Mouse (Mus musculus) CH12.LX (cell line): ENCODE data around the gene Slc38a8. TPM values are rescaled to one million over a fixed set of nuclear protein-coding genes. Genes with fewer than 3 reads are reported as not detected.

ENCODE experiments used
- DNase-seq: peaks from one replicate; pipeline ENCODE4 v3.0.0-alpha.2; 2013; ENCODE audit errors: extremely low read depth
- H3K27ac ChIP-seq: 2 replicates; pipeline ENCODE4 v1.5.1; 2012; ENCODE audit warnings: low read depth, mild to moderate bottlenecking, control low read depth, moderate library complexity; ENCODE audit not compliant: insufficient read depth
- H3K27me3 ChIP-seq: replicated peaks from 2 replicates; pipeline ENCODE3; 2012; ENCODE audit warnings: inconsistent platforms
- H3K36me3 ChIP-seq, 2 experiments: replicated peaks in 1 of 2; 2 replicates each; pipeline versions ENCODE3 to v1.6.1; 2012; ENCODE audit warnings: inconsistent platforms in 1 of 2, low read length in 1 of 2, mild to moderate bottlenecking in 1 of 2, mixed read lengths in 1 of 2, moderate library complexity in 1 of 2; ENCODE audit not compliant: control insufficient read depth in 1 of 2, insufficient read depth in 1 of 2
- H3K4me1 ChIP-seq, 2 experiments: 2 replicates each; pipeline ENCODE4 v1.6.1; 2012; ENCODE audit warnings: inconsistent platforms in 1 of 2, moderate library complexity in 1 of 2; ENCODE audit not compliant: insufficient read depth in 2 of 2, control insufficient read depth in 1 of 2
- H3K4me2 ChIP-seq: 2 replicates; pipeline ENCODE4 v1.6.1; 2012; ENCODE audit warnings: low read depth, mild to moderate bottlenecking, control low read depth; ENCODE audit not compliant: poor library complexity, insufficient read depth, severe bottlenecking
- H3K4me3 ChIP-seq, 3 experiments: fragments of 150-350 bp in 1 of 3; sonication (generic) in 1 of 3; replicated peaks in 1 of 3; 2 replicates each; pipeline versions ENCODE3 to v1.5.1; 2011 to 2012; ENCODE audit warnings: low read depth in 2 of 3, low read length in 2 of 3, mild to moderate bottlenecking in 2 of 3, moderate library complexity in 2 of 3, control low read depth in 1 of 3, improper control_type of control experiment in 1 of 3, inconsistent platforms in 1 of 3, mixed read lengths in 1 of 3; ENCODE audit not compliant: poor library complexity in 1 of 3
- H3K79me2 ChIP-seq: replicated peaks from 2 replicates; pipeline ENCODE4 v1.6.1; 2012; ENCODE audit warnings: mild to moderate bottlenecking, moderate library complexity; ENCODE audit not compliant: control insufficient read depth, poor library complexity, insufficient read depth, severe bottlenecking; ENCODE audit errors: extremely low read depth
- H3K9ac ChIP-seq: 2 replicates; pipeline ENCODE4 v1.6.1; 2012; ENCODE audit warnings: low read depth, mild to moderate bottlenecking, control low read depth, moderate library complexity; ENCODE audit not compliant: insufficient read depth
- H3K9me3 ChIP-seq: replicated peaks from 2 replicates; pipeline ENCODE3; 2012; ENCODE audit warnings: low read length, inconsistent platforms, mixed read lengths
- BHLHE40 ChIP-seq: IDR thresholded peaks from 2 replicates; pipeline ENCODE4 v1.6.1; 2011; ENCODE audit warnings: mild to moderate bottlenecking, low read depth, low read length, improper control_type of control experiment
- CTCF ChIP-seq, 2 experiments: IDR thresholded peaks in 1 of 2; conservative IDR thresholded peaks in 1 of 2; 2 replicates each; pipeline ENCODE4 v1.5.1; 2011 to 2012; ENCODE audit warnings: low read depth in 2 of 2, low read length in 2 of 2, improper control_type of control experiment in 1 of 2, inconsistent platforms in 1 of 2, mild to moderate bottlenecking in 1 of 2, moderate library complexity in 1 of 2
- E2F4 ChIP-seq: IDR thresholded peaks from 2 replicates; pipeline ENCODE4 v1.6.1; 2011; ENCODE audit warnings: low read depth, low read length, improper control_type of control experiment; ENCODE audit not compliant: insufficient replicate concordance
- ELF1 ChIP-seq: IDR thresholded peaks from 2 replicates; pipeline ENCODE4 v1.6.1; 2014; ENCODE audit warnings: low read depth, mild to moderate bottlenecking, inconsistent platforms, low read length, improper control_type of control experiment
- ETS1 ChIP-seq: conservative IDR thresholded peaks from 2 replicates; pipeline ENCODE4 v1.6.1; 2012; ENCODE audit warnings: low read depth, mild to moderate bottlenecking, inconsistent platforms, low read length, improper control_type of control experiment, moderate library complexity
- GABPA ChIP-seq: IDR thresholded peaks from 2 replicates; pipeline ENCODE4 v1.6.1; 2012; ENCODE audit warnings: low read depth, low read length, improper control_type of control experiment, inconsistent platforms; ENCODE audit not compliant: insufficient replicate concordance
- IRF4 ChIP-seq: IDR thresholded peaks from 2 replicates; pipeline ENCODE4 v1.6.1; 2014; ENCODE audit warnings: low read depth, mild to moderate bottlenecking, inconsistent platforms, low read length, improper control_type of control experiment
- JUN ChIP-seq: IDR thresholded peaks from 2 replicates; pipeline ENCODE4 v1.6.1; 2011; ENCODE audit warnings: low read depth, mild to moderate bottlenecking, low read length, improper control_type of control experiment, moderate library complexity; ENCODE audit not compliant: insufficient read depth
- KAT2A ChIP-seq: IDR thresholded peaks from 2 replicates; pipeline ENCODE4 v1.6.1; 2012; ENCODE audit warnings: low read length, improper control_type of control experiment, inconsistent platforms; ENCODE audit not compliant: insufficient replicate concordance
- MAX ChIP-seq: IDR thresholded peaks from 2 replicates; pipeline ENCODE4 v1.6.1; 2011; ENCODE audit warnings: low read length, improper control_type of control experiment
- MAZ ChIP-seq: IDR thresholded peaks from 2 replicates; pipeline ENCODE4 v1.6.1; 2012; ENCODE audit warnings: low read depth, mild to moderate bottlenecking, inconsistent platforms, low read length, improper control_type of control experiment, moderate library complexity
- MXI1 ChIP-seq: IDR thresholded peaks from 2 replicates; pipeline ENCODE4 v1.6.1; 2011; ENCODE audit warnings: mild to moderate bottlenecking, low read depth, low read length, improper control_type of control experiment
- NELFE ChIP-seq: IDR thresholded peaks from 2 replicates; pipeline ENCODE4 v1.6.1; 2011; ENCODE audit warnings: low read depth, low read length, improper control_type of control experiment
- NRF1 ChIP-seq: IDR thresholded peaks from 2 replicates; pipeline ENCODE4 v1.6.1; 2014; ENCODE audit warnings: low read depth, mild to moderate bottlenecking, inconsistent platforms, low read length, improper control_type of control experiment, moderate library complexity
- PAX5 ChIP-seq: IDR thresholded peaks from 2 replicates; pipeline ENCODE4 v1.6.1; 2012; ENCODE audit warnings: low read length, inconsistent platforms, mixed read lengths
- POLR2AphosphoS2 ChIP-seq: IDR thresholded peaks from 2 replicates; pipeline ENCODE4 v1.6.1; 2011; ENCODE audit warnings: low read depth, low read length, improper control_type of control experiment
- RCOR1 ChIP-seq: conservative IDR thresholded peaks from 2 replicates; pipeline ENCODE4 v1.6.1; 2012; ENCODE audit warnings: low read depth, mild to moderate bottlenecking, inconsistent platforms, low read length, improper control_type of control experiment
- SMC3 ChIP-seq: IDR thresholded peaks from 2 replicates; pipeline ENCODE4 v1.6.1; 2011; ENCODE audit warnings: low read depth, low read length, improper control_type of control experiment
- TBP ChIP-seq: conservative IDR thresholded peaks from 2 replicates; pipeline ENCODE4 v1.6.1; 2011; ENCODE audit warnings: low read depth, low read length, improper control_type of control experiment
- USF1 ChIP-seq: IDR thresholded peaks from 2 replicates; pipeline ENCODE4 v1.6.1; 2014; ENCODE audit warnings: low read depth, mild to moderate bottlenecking, inconsistent platforms, low read length, improper control_type of control experiment
- ZKSCAN1 ChIP-seq: IDR thresholded peaks from 2 replicates; pipeline ENCODE4 v1.6.1; 2012; ENCODE audit warnings: low read depth, inconsistent platforms, low read length, improper control_type of control experiment, borderline replicate concordance
- ZNF384 ChIP-seq: IDR thresholded peaks from 2 replicates; pipeline ENCODE4 v1.6.1; 2012; ENCODE audit warnings: low read depth, low read length, improper control_type of control experiment, inconsistent platforms
- dilution Hi-C: fragments of 300-500 bp; cut with MboI; formaldehyde crosslinking; loops from 2 replicates; pipeline ENCODE4 v1.14.3; 2020; ENCODE audit warnings: low sequenced_read_pairs; ENCODE audit not compliant: extremely low pct_unique_long_range_greater_than_20kb, extremely low pct_ligation_motif_present
- in situ Hi-C: fragments of 300-500 bp; cut with MboI; formaldehyde crosslinking; loops from 3 replicates; pipeline ENCODE4 v1.14.3; 2019; ENCODE audit warnings: low sequenced_read_pairs, low pct_ligation_motif_present, low pct_unique_long_range_greater_than_20kb, mixed read lengths
- polyA plus RNA-seq: library from polyadenylated mRNA; unstranded; fragments of >175 nt; gene quantifications from 2 replicates; pipeline ENCODE4 v1.2.1, GENCODE M21; 2012; ENCODE audit warnings: low read depth; ENCODE audit not compliant: insufficient read length
- total RNA-seq, 2 experiments: library from RNA; depleted of rRNA; stranded (reverse); fragments of 300-350 nt in 1 of 2; fragments of >200 nt in 1 of 2; gene quantifications; 2 replicates each; pipeline ENCODE4 v1.2.3; 2012 to 2014

Gene Slc38a8
- total and polyA plus RNA-seq, 3 experiments: 0.08 TPM; not detected in 1

GRCm38 (mm10) chr8:119510471-119510870 lies 9.0 kb upstream of the Slc38a8 start:
- Histone ChIP-seq H3K79me2 (no peaks in the 10 kb centered on the region), H3K27me3 (no peaks in the 10 kb centered on the region), H3K27ac (no peak overlapping the region), H3K36me3 (peaks cover 87 to 96% of the 10 kb centered on the region in 2 experiments), H3K9ac (no peak overlapping the region), H3K4me2 (no peak overlapping the region), H3K4me1 (peaks cover 0 to 7% of the 10 kb centered on the region in 2 experiments; a peak in 2 of 4 replicates), H3K4me3 (no peak overlapping the region), H3K9me3 (no peaks in the 10 kb centered on the region)
- TF ChIP-seq KAT2A: no peak
- no peak for TF ChIP-seq USF1
- TF ChIP-seq GABPA: no peak
- TF ChIP-seq SMC3: no peak
- no peak for TF ChIP-seq TBP
- TF ChIP-seq IRF4: no peak
- no peak for TF ChIP-seq ZKSCAN1
- no peak for TF ChIP-seq ELF1
- dilution Hi-C loops: no loop called here
- no peak for DNase-seq
- in situ Hi-C loops: no loop called here

GRCm38 (mm10) chr8:119506106-119506505 lies 4.6 kb upstream of the Slc38a8 start:
- Histone ChIP-seq H3K9me3 (no peaks in the 10 kb centered on the region), H3K9ac (no peak overlapping the region), H3K4me2 (no peak overlapping the region), H3K79me2 (no peaks in the 10 kb centered on the region), H3K4me1 (peaks cover 0 to 37% of the 10 kb centered on the region in 2 experiments; a peak in 2 of 4 replicates), H3K4me3 (no peak overlapping the region), H3K27me3 (no peaks in the 10 kb centered on the region), H3K27ac (no peak overlapping the region), H3K36me3 (peaks cover 49 to 65% of the 10 kb centered on the region in 2 experiments)
- dilution Hi-C loops: no loop called here
- in situ Hi-C loops: no loop called here
- DNase-seq: no peak
- TF ChIP-seq BHLHE40 (0 out of 2 replicates have a peak, but pooled peaks have one; percentile 28), SMC3 (no peak), E2F4 (no peak), PAX5 (no peak), RCOR1 (no peak)

- TF ChIP-seq CTCF (conservative IDR thresholded peaks at IDR 0.05 in 1 of 2, IDR thresholded peaks at IDR 0.05 in 1 of 2; ENCODE audit: low read depth in 2 of 2, low read length in 2 of 2) (no peak), MAX (no peak), POLR2AphosphoS2 (no peak), TBP (no peak), ZNF384 (no peak), NELFE (no peak), NRF1 (no peak), ETS1 (no peak), USF1 (no peak), E2F4 (no peak), MAZ (no peak), BHLHE40 (no peak), JUN (no peak), MXI1 (no peak)
- peaks cover 0 to 38% of the 10 kb centered on the region in 2 experiments; a peak in 2 of 4 replicates for H3K4me1 ChIP-seq
- no peak overlapping the region for H3K4me2 ChIP-seq
- no peaks in the 10 kb centered on the region for H3K9me3 ChIP-seq
- peaks cover 44 to 59% of the 10 kb centered on the region in 2 experiments for H3K36me3 ChIP-seq
- H3K27me3 ChIP-seq: no peaks in the 10 kb centered on the region
- H3K9ac ChIP-seq: no peak overlapping the region
- DNase-seq: no peak
- in situ Hi-C loops (no loop called here), dilution Hi-C loops (no loop called here)
- no peak overlapping the region for H3K27ac ChIP-seq
- no peaks in the 10 kb centered on the region for H3K79me2 ChIP-seq
- no peak overlapping the region for H3K4me3 ChIP-seq
These were observed 4.0 kb upstream of the Slc38a8 start for GRCm38 (mm10) chr8:119505488-119505887.
